Mouse (Mus musculus): Measurements from ENCODE around the gene Erich3. TPM values are rescaled to one million over a fixed set of nuclear protein-coding genes. Genes with fewer than 3 reads are reported as not detected.
A peak's percentile ranks its signal among the peaks of the same experiment; 100 is the strongest.

Erich3 gene
- total RNA-seq, 2 experiments from 2014 or later = 5.0 to 6.6 TPM

GRCm38 (mm10) chr3:154671013-154671412 is 7.4 kb downstream of the Erich3 start:
- no peak for DNase-seq (ENCODE audit: extremely low spot score in 1 of 2, low spot score in 1 of 2)

- DNase-seq (ENCODE audit: extremely low spot score in 1 of 2, low spot score in 1 of 2) = no peak
Measured at GRCm38 (mm10) chr3:154673326-154673725, 9.7 kb downstream of the Erich3 start.

GRCm38 (mm10) chr3:154682570-154682969 is 18.9 kb downstream of the Erich3 start:
- no peak for DNase-seq (ENCODE audit: extremely low spot score in 1 of 2, low spot score in 1 of 2)

- DNase-seq (ENCODE audit: extremely low spot score in 1 of 2, low spot score in 1 of 2) = no peak
Measured at GRCm38 (mm10) chr3:154683667-154684066, 20.0 kb downstream of the Erich3 start.

- no peak for DNase-seq (ENCODE audit: extremely low spot score in 1 of 2, low spot score in 1 of 2)
Measured at GRCm38 (mm10) chr3:154690260-154690659, 26.6 kb downstream of the Erich3 start.

GRCm38 (mm10) chr3:154691897-154692571 is 28.4 kb downstream of the Erich3 start:
- peak; percentile 63 to 72 for DNase-seq (ENCODE audit: extremely low spot score in 1 of 2, low spot score in 1 of 2)

- no peak for DNase-seq (ENCODE audit: extremely low spot score in 1 of 2, low spot score in 1 of 2)
Measured at GRCm38 (mm10) chr3:154692572-154692922, 28.9 kb downstream of the Erich3 start.

GRCm38 (mm10) chr3:154693902-154694301 is 30.2 kb downstream of the Erich3 start:
- DNase-seq (ENCODE audit: extremely low spot score in 1 of 2, low spot score in 1 of 2) = no peak

- no peak for DNase-seq (ENCODE audit: extremely low spot score in 1 of 2, low spot score in 1 of 2)
Measured at GRCm38 (mm10) chr3:154696611-154697010, 33.0 kb downstream of the Erich3 start.

GRCm38 (mm10) chr3:154698907-154699306 is 35.2 kb downstream of the Erich3 start:
- DNase-seq (ENCODE audit: extremely low spot score in 1 of 2, low spot score in 1 of 2) = no peak

GRCm38 (mm10) chr3:154700296-154700695 is 36.6 kb downstream of the Erich3 start:
- no peak for DNase-seq (ENCODE audit: extremely low spot score in 1 of 2, low spot score in 1 of 2)

- DNase-seq (ENCODE audit: extremely low spot score in 1 of 2, low spot score in 1 of 2) = no peak
Measured at GRCm38 (mm10) chr3:154700735-154701134, 37.1 kb downstream of the Erich3 start.

GRCm38 (mm10) chr3:154704755-154705154 is 41.1 kb downstream of the Erich3 start:
- no peak for DNase-seq (ENCODE audit: extremely low spot score in 1 of 2, low spot score in 1 of 2)

GRCm38 (mm10) chr3:154708150-154708549 is 44.5 kb downstream of the Erich3 start:
- DNase-seq (ENCODE audit: extremely low spot score in 1 of 2, low spot score in 1 of 2) = no peak

GRCm38 (mm10) chr3:154723198-154723597 is 59.5 kb downstream of the Erich3 start:
- no peak for DNase-seq (ENCODE audit: extremely low spot score in 1 of 2, low spot score in 1 of 2)

GRCm38 (mm10) chr3:154731431-154731830 is 67.8 kb downstream of the Erich3 start:
- no peak for DNase-seq (ENCODE audit: extremely low spot score in 1 of 2, low spot score in 1 of 2)

GRCm38 (mm10) chr3:154741496-154741895 is 77.8 kb downstream of the Erich3 start:
- DNase-seq (ENCODE audit: extremely low spot score in 1 of 2, low spot score in 1 of 2) = no peak

- no peak for DNase-seq (ENCODE audit: extremely low spot score in 1 of 2, low spot score in 1 of 2)
Measured at GRCm38 (mm10) chr3:154742927-154743326, 79.3 kb downstream of the Erich3 start.

- DNase-seq (ENCODE audit: extremely low spot score in 1 of 2, low spot score in 1 of 2) = no peak
Measured at GRCm38 (mm10) chr3:154744317-154744716, 80.7 kb downstream of the Erich3 start.

GRCm38 (mm10) chr3:154754505-154754904 is 90.8 kb downstream of the Erich3 start:
- no peak for DNase-seq (ENCODE audit: extremely low spot score in 1 of 2, low spot score in 1 of 2)

GRCm38 (mm10) chr3:154755225-154755624 is 91.6 kb downstream of the Erich3 start:
- DNase-seq (ENCODE audit: extremely low spot score in 1 of 2, low spot score in 1 of 2) = no peak

- DNase-seq (ENCODE audit: extremely low spot score in 1 of 2, low spot score in 1 of 2) = no peak
Measured at GRCm38 (mm10) chr3:154758089-154758488, 94.4 kb downstream of the Erich3 start.

- no peak for DNase-seq (ENCODE audit: extremely low spot score in 1 of 2, low spot score in 1 of 2)
Measured at GRCm38 (mm10) chr3:154761108-154761507, 97.4 kb downstream of the Erich3 start.
